In genomic region chr15:80101503-80101902, GRCm38 (mm10) we compare ENCODE assay signal across 20 mouse cellular contexts. TPM values are rescaled to one million over a fixed set of nuclear protein-coding genes. Genes with fewer than 3 reads are reported as not detected.
DNase-seq lines count a peak whose midpoint lies in the region; ATAC-seq and TF ChIP-seq lines count a peak whose summit lies in the region.
"Had no signal": no experiment of that assay in that cellular context is flagged by ENCODE, and none has a peak within 500 bp of the region (broad histone marks: within the 10 kb centered on the region; RNA-seq: fewer than 3 reads in every experiment).

No protein-coding gene starts in this region.

- no peaks in the 10 kb centered on the region for H3K27me3 ChIP-seq in forebrain, embryonic 13.5 days
- H3K27me3 ChIP-seq in forebrain, embryonic 10.5 days (ENCODE audit: poor library complexity, severe bottlenecking), result peaks cover 32% of the 10 kb centered on the region
- H3K27me3 ChIP-seq in liver, embryonic 13.5 days, result no peaks in the 10 kb centered on the region
- no peaks in the 10 kb centered on the region for H3K27me3 ChIP-seq in forebrain, postnatal 0 days (ENCODE audit: insufficient read depth, low read length)
- H3K27me3 ChIP-seq: midbrain, embryonic 13.5 days; neural tube, embryonic 13.5 days had no signal

- no peaks in the 10 kb centered on the region for H3K36me3 ChIP-seq in forebrain, embryonic 13.5 days (ENCODE audit: poor library complexity, severe bottlenecking)
- no peaks in the 10 kb centered on the region for H3K36me3 ChIP-seq in forebrain, embryonic 10.5 days (replicated peaks)
- no peaks in the 10 kb centered on the region for H3K36me3 ChIP-seq in liver, embryonic 13.5 days
- no peaks in the 10 kb centered on the region for H3K36me3 ChIP-seq in forebrain, postnatal 0 days (ENCODE audit: insufficient read depth)
- H3K36me3 ChIP-seq: heart, embryonic 15.5 days; liver, embryonic 12.5 days; midbrain, embryonic 13.5 days; neural tube, embryonic 13.5 days had no signal

- DNase-seq in forebrain, embryonic 10.5 days (ENCODE audit: extremely low spot score, low spot score), result no peak
- DNase-seq in liver, embryonic 13.5 days, result no peak
- no peak for DNase-seq in liver
- peak; percentile 62 for DNase-seq in cerebellum, adult 9-10 months
- no peak for DNase-seq in forebrain, postnatal 0 days
- DNase-seq in heart, adult 9 months (ENCODE audit: low spot score in 2 of 2), result no peak
- no peak for DNase-seq in adipocyte (ENCODE audit: low spot score)
- DNase-seq: B cell, adult 2 months; gastrocnemius, postnatal 10 days; heart, adult 18-20 months; heart, postnatal 4 days; kidney, adult 2 months; kidney, postnatal 25 days; lung, embryonic 14.5 days; thymus, postnatal 25 days had no signal

- 84% methylated on average over 6 of the region's 6 CpGs for WGBS in forebrain, embryonic 13.5 days
- WGBS in forebrain, embryonic 10.5 days, result 85% methylated on average over 6 of the region's 6 CpGs
- WGBS in liver, embryonic 13.5 days (ENCODE audit: insufficient replicate concordance), result 79% methylated on average over 6 of the region's 6 CpGs
- 79% methylated on average over 6 of the region's 6 CpGs for WGBS in forebrain, postnatal 0 days

- H3K4me1 ChIP-seq in forebrain, embryonic 13.5 days, result peaks cover 20% of the 10 kb centered on the region
- H3K4me1 ChIP-seq in forebrain, embryonic 10.5 days, result peaks cover 49% of the 10 kb centered on the region
- H3K4me1 ChIP-seq in liver, embryonic 13.5 days (replicated peaks), result peaks cover 85% of the 10 kb centered on the region
- H3K4me1 ChIP-seq in forebrain, postnatal 0 days (ENCODE audit: insufficient read depth), result peaks cover 12% of the 10 kb centered on the region

- H3K9me3 ChIP-seq in forebrain, embryonic 13.5 days (replicated peaks), result no peaks in the 10 kb centered on the region
- no peaks in the 10 kb centered on the region for H3K9me3 ChIP-seq in forebrain, embryonic 10.5 days
- no peaks in the 10 kb centered on the region for H3K9me3 ChIP-seq in liver, embryonic 13.5 days (replicated peaks)
- no peaks in the 10 kb centered on the region for H3K9me3 ChIP-seq in forebrain, postnatal 0 days (ENCODE audit: low read length)
- H3K9me3 ChIP-seq: heart, embryonic 15.5 days; liver, embryonic 12.5 days; midbrain, embryonic 13.5 days; neural tube, embryonic 13.5 days had no signal

- peak overlapping the region; percentile 31; the same call in 1 of the 2 replicates for H3K27ac ChIP-seq in forebrain, embryonic 13.5 days
- H3K27ac ChIP-seq in forebrain, embryonic 10.5 days, result no peak overlapping the region
- H3K27ac ChIP-seq in liver, embryonic 13.5 days, result peak overlapping the region; percentile 35; the same call in 1 of the 2 replicates
- peak overlapping the region; percentile 78 for H3K27ac ChIP-seq in forebrain, postnatal 0 days (ENCODE audit: low read depth, low read length)
- H3K27ac ChIP-seq: heart, embryonic 15.5 days; midbrain, embryonic 13.5 days; neural tube, embryonic 13.5 days had no signal

- TF ChIP-seq CTCF in forebrain, postnatal 0 days (IDR thresholded peaks at IDR 0.05; ENCODE audit: low read depth), result no peak

- no peak overlapping the region for H3K4me3 ChIP-seq in forebrain, embryonic 13.5 days
- H3K4me3 ChIP-seq in forebrain, embryonic 10.5 days, result no peak overlapping the region
- no peak overlapping the region for H3K4me3 ChIP-seq in liver, embryonic 13.5 days (replicated peaks)
- no peak overlapping the region for H3K4me3 ChIP-seq in forebrain, postnatal 0 days (ENCODE audit: low read depth, low read length)
- H3K4me3 ChIP-seq: heart, embryonic 15.5 days; liver, embryonic 12.5 days; midbrain, embryonic 13.5 days; neural tube, embryonic 13.5 days had no signal

- ATAC-seq in forebrain, embryonic 13.5 days, result no peak
- no peak for ATAC-seq in liver, embryonic 13.5 days (ENCODE audit: low read depth)
- ATAC-seq in forebrain, postnatal 0 days, result no peak
- ATAC-seq: liver, embryonic 12.5 days; midbrain, embryonic 13.5 days had no signal

- no peak overlapping the region for H3K4me2 ChIP-seq in forebrain, embryonic 13.5 days
- H3K4me2 ChIP-seq in liver, embryonic 13.5 days, result no peak overlapping the region
- H3K4me2 ChIP-seq in forebrain, postnatal 0 days (ENCODE audit: low read depth), result 0 out of 2 replicates have a peak overlapping the region, but pooled peaks have one; percentile 23
- H3K4me2 ChIP-seq: heart, embryonic 15.5 days; liver, embryonic 12.5 days; lung, embryonic 14.5 days; midbrain, embryonic 13.5 days; neural tube, embryonic 13.5 days had no signal

- H3K9ac ChIP-seq in forebrain, embryonic 13.5 days, result no peak overlapping the region
- no peak overlapping the region for H3K9ac ChIP-seq in liver, embryonic 13.5 days
- no peak overlapping the region for H3K9ac ChIP-seq in forebrain, postnatal 0 days
- H3K9ac ChIP-seq: heart, embryonic 15.5 days; liver, embryonic 12.5 days; lung, embryonic 14.5 days; midbrain, embryonic 13.5 days; neural tube, embryonic 13.5 days had no signal

RNA-seq across cellular contexts. Expression of gene Rpl3, which starts 9.8 kb away (rescaled TPM):
- polyA plus RNA-seq in forebrain, embryonic 13.5 days (2015; fragmentation: Nextera tagmentation; extraction: Ambion mirVana), result 733 and 735 TPM in 2 replicates
- 1,023 and 1,061 TPM in 2 replicates for polyA plus RNA-seq in forebrain, embryonic 10.5 days (2016; fragmentation: Nextera tagmentation; extraction: Ambion mirVana)
- 807 and 835 TPM in 2 replicates for polyA plus RNA-seq in liver, embryonic 13.5 days (2015; fragmentation: Nextera tagmentation; extraction: Ambion mirVana)
- total RNA-seq in forebrain, postnatal 0 days (2014; rRNA removed), result 804 and 1,069 TPM in 2 replicates
- polyA plus RNA-seq in forebrain, postnatal 0 days (2015; fragmentation: Nextera tagmentation; extraction: Ambion mirVana), result 578 and 651 TPM in 2 replicates

RNA-seq across cellular contexts. Expression of gene Syngr1, which starts 10.4 kb away (rescaled TPM):
- polyA plus RNA-seq in forebrain, embryonic 13.5 days (2015; fragmentation: Nextera tagmentation; extraction: Ambion mirVana), result 21.5 and 22.8 TPM in 2 replicates
- polyA plus RNA-seq in forebrain, embryonic 10.5 days (2016; fragmentation: Nextera tagmentation; extraction: Ambion mirVana), result 10.5 and 11.2 TPM in 2 replicates
- 16.0 and 20.5 TPM in 2 replicates for polyA plus RNA-seq in liver, embryonic 13.5 days (2015; fragmentation: Nextera tagmentation; extraction: Ambion mirVana)
- 113 and 127 TPM in 2 replicates for total RNA-seq in forebrain, postnatal 0 days (2014; rRNA removed)
- polyA plus RNA-seq in forebrain, postnatal 0 days (2015; fragmentation: Nextera tagmentation; extraction: Ambion mirVana), result 58.6 and 69.0 TPM in 2 replicates

RNA-seq across cellular contexts. Expression of gene Tab1, which starts 31.4 kb away (rescaled TPM):
- polyA plus RNA-seq in forebrain, embryonic 13.5 days (2015; fragmentation: Nextera tagmentation; extraction: Ambion mirVana), result 36.6 and 42.4 TPM in 2 replicates
- 40.8 and 42.8 TPM in 2 replicates for polyA plus RNA-seq in forebrain, embryonic 10.5 days (2016; fragmentation: Nextera tagmentation; extraction: Ambion mirVana)
- polyA plus RNA-seq in liver, embryonic 13.5 days (2015; fragmentation: Nextera tagmentation; extraction: Ambion mirVana), result 12.5 and 12.9 TPM in 2 replicates
- 48.8 and 52.1 TPM in 2 replicates for total RNA-seq in forebrain, postnatal 0 days (2014; rRNA removed)
- polyA plus RNA-seq in forebrain, postnatal 0 days (2015; fragmentation: Nextera tagmentation; extraction: Ambion mirVana), result 21.6 and 25.7 TPM in 2 replicates
